Mouse (Mus musculus) c-Kit-negative CD71-positive TER-119-positive erythroid progenitor cells, embryonic 14.5 days (primary cell): ENCODE measurements around the gene Cfap65.

ENCODE experiments used
- DNase-seq: peaks from one replicate; pipeline ENCODE4 v3.0.0-alpha.2; 2013; ENCODE audit warnings: low read depth, low spot score

Cfap65 gene

DNA sequence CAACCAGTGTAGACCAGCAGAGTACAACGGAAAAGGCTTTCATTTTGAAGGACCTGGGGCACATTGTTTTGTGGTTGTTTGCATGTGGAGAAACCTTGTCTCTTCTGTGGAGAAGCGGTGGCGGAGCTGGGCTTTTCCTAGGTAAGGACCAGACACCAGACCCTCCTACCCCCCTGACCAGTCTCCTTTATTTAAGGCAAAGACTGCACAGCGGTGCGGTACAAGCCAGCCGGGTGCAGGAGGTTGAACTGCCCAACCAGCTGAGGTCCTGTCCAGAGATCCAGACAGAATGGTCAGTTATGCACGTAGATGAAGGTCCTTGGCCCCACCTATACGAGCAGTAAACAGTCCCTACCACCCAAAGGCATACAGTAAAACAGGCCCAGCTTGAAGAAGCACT, 52.6 kb downstream of the Cfap65 start:
- no peak for DNase-seq

- DNase-seq, result no peak
These were observed 53.2 kb downstream of the Cfap65 start for GRCm38 (mm10) chr1:74882055-74882734.

DNA sequence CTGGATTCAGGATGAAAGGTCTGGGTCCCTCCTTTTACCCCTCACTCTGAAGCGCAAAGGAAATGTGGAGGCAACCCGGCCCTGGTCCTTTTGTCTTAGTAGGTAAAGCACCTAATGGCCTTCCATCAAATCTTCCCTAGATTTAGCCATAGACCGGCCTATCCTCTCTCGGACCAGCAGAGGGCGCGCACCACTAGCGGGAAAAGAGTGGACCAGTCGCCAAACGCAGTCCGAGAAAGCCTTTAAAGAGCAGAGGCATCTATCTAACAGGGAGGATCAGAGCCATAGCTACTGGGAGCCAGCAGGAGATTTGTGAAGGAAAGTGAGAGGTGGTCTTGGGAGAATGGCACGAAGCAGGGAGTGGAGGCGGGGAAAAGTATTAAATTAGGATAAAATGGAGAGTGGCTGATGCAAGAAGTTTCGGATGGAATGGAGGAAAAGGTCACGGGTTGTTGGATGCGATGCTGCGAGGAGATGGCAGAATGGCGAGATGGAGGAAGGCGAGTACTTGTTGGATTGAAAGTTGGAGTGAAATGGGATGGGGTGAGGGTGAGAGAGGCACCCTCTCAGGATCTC, 54.5 kb downstream of the Cfap65 start:
- DNase-seq, result no peak

DNA sequence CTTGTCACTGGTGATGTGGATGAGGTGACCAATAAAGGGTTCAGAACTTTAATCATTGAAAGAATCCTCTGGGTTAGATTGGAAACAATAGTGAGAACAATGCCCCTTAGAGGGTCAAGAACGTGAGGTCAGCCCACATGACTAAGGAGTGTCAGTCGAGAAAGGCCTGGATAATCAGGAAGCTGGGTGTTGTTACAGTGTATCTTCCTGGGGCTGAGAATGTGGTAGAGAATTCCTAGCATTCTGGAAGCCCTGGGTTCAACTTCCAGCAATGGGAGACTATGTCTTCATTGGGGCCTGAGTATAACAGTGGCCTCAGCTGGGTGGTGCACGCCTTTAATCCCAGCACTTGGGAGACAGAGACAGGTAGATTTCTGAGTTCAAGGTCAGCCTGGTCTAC, 58.2 kb downstream of the Cfap65 start:
- no peak for DNase-seq

DNA sequence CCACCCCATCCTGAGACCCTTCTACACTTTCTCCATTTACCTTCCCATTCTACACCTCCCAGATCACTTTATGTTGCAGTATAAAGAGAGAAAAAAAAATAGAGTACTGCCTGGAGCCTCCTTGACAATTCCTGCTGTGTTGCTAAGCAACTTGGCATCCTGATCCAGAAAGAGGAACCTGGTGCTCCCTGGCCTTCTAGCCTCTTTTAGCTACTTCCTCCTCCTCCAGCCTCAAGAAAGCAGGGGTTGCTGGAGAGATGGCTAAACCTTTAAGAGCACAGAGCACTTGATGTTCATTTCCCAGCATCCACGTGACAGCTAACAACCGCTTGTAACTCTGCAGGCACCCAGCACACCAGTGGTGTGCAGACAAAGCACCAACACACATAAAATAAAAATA, 63.2 kb downstream of the Cfap65 start:
- no peak for DNase-seq

DNA sequence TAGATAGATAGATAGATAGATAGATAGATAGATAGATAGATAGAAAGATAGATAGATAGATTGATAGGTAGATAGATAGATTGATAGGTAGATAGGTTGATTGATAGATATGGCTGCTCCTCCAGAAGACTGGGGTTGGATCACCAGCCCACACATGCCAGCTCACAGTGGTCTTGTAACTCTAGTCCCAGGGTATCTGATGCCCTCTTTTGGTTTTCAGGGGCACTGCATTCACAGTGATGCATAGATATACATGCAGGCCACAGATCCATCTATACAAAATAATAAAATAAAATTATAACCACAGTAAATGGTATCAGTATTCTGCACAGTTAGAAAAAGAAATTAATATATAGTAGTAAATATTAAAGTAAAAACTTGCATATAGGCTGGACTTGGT, 73.6 kb downstream of the Cfap65 start:
- no peak for DNase-seq

- DNase-seq, result no peak
These were observed 76.0 kb downstream of the Cfap65 start for GRCm38 (mm10) chr1:74859223-74859984.

DNA sequence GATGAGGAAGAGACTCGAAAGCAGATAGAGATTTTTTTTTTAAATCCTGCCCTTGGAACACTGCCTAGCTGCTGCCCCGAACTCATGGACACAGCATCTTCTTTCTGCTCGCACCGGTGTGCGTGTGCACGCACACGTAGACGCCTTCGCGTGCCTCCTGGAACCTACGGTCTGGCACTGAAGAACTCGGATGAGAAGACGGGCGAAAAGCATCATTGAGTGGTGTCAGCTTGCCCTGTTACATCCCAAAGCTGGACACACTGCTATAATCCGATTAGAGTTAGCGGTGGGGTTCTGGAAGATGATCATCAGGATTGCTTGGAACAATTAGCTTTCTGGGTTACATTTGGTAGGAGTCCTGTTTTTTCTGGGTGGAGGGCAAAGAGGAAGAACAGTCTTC, 76.6 kb downstream of the Cfap65 start:
- DNase-seq, result no peak

DNA sequence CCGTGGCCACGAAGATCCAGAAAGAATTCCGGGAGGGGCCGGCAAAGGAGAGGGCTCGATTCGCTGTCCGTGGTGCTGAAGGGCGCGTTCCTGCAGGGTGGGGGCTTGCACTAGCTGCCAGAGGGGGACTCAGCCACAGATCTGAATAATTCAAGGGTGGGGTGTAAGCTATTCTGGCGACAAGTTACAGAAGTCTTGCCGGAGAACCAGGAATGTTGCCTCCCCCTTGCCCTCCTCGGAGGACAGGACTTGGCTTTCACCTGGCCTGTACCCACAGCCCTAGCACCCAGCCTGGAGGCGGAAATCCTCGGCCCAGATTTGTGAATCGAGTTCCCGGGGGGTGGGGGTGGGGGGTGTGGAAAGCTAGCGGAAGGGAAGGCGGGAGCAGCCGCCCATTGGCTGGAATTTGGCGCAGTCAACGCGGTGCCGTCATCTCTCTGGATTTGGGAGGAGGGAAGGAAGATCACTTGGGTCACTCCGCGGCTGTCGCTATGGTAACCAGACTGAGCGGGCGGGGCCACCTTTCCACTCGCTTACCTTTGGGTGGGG, 77.2 kb downstream of the Cfap65 start:
- DNase-seq, result no peak

DNA sequence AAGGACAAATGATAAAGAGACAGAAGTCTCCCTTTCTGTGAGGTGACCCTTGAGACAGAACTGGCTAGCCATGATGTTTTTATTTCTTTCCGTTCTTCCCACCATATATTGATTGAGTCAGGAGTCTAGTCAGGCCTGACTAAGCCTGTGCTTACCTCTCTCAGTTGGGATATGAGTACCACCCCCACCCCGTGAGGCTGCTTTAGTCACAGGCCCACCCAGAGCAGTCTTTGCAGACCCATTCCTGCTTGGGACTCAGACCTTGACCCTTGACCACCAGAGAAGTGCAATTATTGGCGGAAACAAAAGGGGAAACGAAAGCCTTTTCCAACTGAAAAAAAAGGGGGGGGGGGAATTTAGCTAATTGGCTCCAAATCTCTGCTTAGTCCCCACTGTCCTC, 77.7 kb downstream of the Cfap65 start:
- DNase-seq, result no peak

GRCm38 (mm10) chr1:74857201-74857600, 78.2 kb downstream of the Cfap65 start:
- DNase-seq, result no peak

GRCm38 (mm10) chr1:74856791-74857190, 78.6 kb downstream of the Cfap65 start:
- no peak for DNase-seq

DNA sequence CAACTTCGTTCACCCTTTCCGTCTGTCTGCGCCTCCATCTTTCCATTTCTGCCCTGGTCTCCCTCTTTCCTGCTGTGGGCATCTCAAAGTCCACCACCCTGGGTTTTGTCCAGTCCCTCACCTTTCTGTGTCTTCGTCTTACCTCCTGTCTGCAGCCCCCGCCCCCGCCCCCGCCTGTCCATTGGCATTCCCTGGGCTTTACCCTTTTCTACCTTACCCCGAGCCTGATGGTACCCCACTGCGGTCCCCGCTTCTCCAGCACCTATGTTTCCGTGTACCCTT, 79.0 kb downstream of the Cfap65 start:
- DNase-seq, result no peak

GRCm38 (mm10) chr1:74855651-74856438, 79.6 kb downstream of the Cfap65 start:
- DNase-seq, result no peak

DNA sequence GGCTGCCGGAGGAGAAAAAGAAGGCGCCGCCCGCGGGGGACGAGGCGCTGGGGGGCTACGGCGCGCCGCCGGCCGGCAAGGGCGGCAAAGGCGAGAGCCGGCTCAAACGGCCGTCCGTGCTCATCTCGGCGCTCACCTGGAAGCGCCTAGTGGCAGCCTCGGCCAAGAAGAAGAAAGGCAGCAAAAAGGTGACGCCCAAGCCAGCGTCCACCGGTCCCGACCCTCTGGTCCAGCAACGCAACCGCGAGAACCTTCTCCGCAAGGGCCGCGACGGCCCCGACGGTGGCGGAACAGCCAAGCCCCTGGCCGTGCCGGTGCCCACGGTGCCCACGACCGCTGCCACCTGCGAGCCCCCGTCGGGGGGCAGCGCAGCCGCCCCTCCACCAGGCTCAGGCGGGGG, 80.2 kb downstream of the Cfap65 start:
- no peak for DNase-seq

DNA sequence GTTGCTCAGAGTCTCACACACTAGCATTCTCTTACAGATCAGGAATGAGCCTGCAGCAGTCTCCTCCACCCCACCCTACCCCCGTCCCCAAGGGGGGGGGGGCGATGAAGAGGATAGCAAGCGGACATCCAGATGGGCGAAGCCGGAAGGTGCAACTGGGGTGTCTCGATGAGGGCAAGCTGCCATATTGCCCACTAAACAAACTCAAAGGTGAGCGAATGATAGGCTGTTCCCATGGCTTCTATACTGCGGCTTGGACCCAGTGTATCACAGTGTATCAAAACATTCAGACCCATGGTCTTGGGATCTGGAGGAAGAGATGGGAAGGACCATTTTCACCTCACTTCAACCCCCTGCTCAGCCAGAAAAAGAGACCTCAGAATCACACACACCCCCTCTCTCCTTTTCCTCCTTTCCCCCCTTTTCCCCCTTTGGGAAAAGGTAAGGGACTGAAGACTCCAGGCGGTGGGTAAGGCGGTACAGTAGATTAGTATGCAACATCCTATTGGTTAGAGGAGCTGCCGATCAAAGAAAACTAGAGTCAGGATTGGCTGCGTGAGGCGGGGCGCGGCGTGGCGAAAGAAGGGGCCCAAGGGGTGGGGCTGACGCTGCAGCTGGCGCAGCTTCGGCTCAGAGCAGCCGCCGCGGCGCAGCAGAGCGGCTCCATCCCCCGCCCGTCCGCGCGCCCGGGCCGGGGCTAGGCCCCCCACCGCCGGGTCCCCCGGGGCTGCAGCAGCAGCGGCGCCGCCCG, 80.9 kb downstream of the Cfap65 start, which contains the start of gene Cdk5r2:
Cdk5r2 (plus strand) TSS at position 629 of the 751 bp plus-strand sequence.
- no peak for DNase-seq
